In genomic region chr8:45794847-45795246, GRCm38 (mm10) we compare ENCODE assay signal across 12 mouse cellular contexts.
DNase-seq lines count a peak whose midpoint lies in the region; ATAC-seq and TF ChIP-seq lines count a peak whose summit lies in the region.
"Had no signal": no experiment of that assay in that cellular context is flagged by ENCODE, and none has a peak within 500 bp of the region (broad histone marks: within the 10 kb centered on the region; RNA-seq: fewer than 3 reads in every experiment).

No protein-coding gene starts in this region.

- peak; percentile 49 for TF ChIP-seq CTCF in left cerebral cortex, adult 2 months (IDR thresholded peaks at IDR 0.05)

- DNase-seq in gastrocnemius, adult 18-20 months (ENCODE audit: low spot score): peak; percentile 20
- DNase-seq in gastrocnemius, postnatal 36 days: no peak
- DNase-seq in left cerebral cortex, adult 2 months (ENCODE audit: extremely low spot score in 1 of 2, low spot score in 2 of 2): no peak
- DNase-seq in left cerebral cortex, adult 9 months (ENCODE audit: low spot score in 2 of 2): no peak
- DNase-seq in thymus, postnatal 4 days: peak; percentile 27
- no peak for DNase-seq in thymus, postnatal 10 days (ENCODE audit: low spot score in 2 of 2)
- no peak for DNase-seq in frontal cortex, postnatal 14 days (ENCODE audit: low spot score in 2 of 2)
- DNase-seq: adrenal gland, postnatal 36 days; heart, adult 11 months; liver, embryonic 13.5 days had no signal

- H3K27ac ChIP-seq in left cerebral cortex, adult 2 months: no peak overlapping the region
- H3K27ac ChIP-seq: liver, embryonic 13.5 days had no signal

- no peak for ATAC-seq in monocyte, adult 5-6 weeks (replicated peaks; ENCODE audit: insufficient number of reproducible peaks, low FRiP score, low TSS enrichment, poor library complexity, severe bottlenecking)

- no peak overlapping the region for H3K4me3 ChIP-seq in left cerebral cortex, adult 2 months
- H3K4me3 ChIP-seq: erythroblast, embryonic 14.5 days; liver, embryonic 13.5 days had no signal

- intact Hi-C loops in gastrocnemius, postnatal 36 days (cut with DNase I): loop anchor here (5.0 kb wide), 1 partner anchor 142 kb away; no protein-coding TSS in a partner anchor
- intact Hi-C loops in left cerebral cortex, adult 2 months (cut with DNase I): no loop called here

Comparison
In these comparisons a context has a peak if more than half of its experiments do, and no peak if none do; other contexts are left out.
1. DNase-seq: peak in gastrocnemius, adult 18-20 months (single experiment) and thymus, postnatal 4 days (single experiment); none in gastrocnemius, postnatal 36 days (0 of 2), left cerebral cortex, adult 2 months (0 of 2), left cerebral cortex, adult 9 months (0 of 2), thymus, postnatal 10 days (0 of 2) and frontal cortex, postnatal 14 days (0 of 2).